Mouse (Mus musculus) adrenal gland, adult 18-20 months (tissue): Measurements from ENCODE around the gene Vmn2r54. TPM values are rescaled to one million over a fixed set of nuclear protein-coding genes. Genes with fewer than 3 reads are reported as not detected.
"Not testable (repeated sequence)": the region's sequence is repeated elsewhere in the genome, so short reads cannot be mapped to it uniquely, and the experiment has no call there.

ENCODE experiments used
- DNase-seq, 2 experiments: peaks; one replicate each; pipeline ENCODE4 v3.0.0; 2021 to 2022; ENCODE audit warnings: low spot score in 2 of 2
- long read RNA-seq, 2 experiments: library from polyadenylated mRNA; stranded (forward); transcript quantifications; one replicate each; pipeline ENCODE4 v2.0.0; 2021
- total RNA-seq, 2 experiments: library from RNA; stranded (reverse); gene quantifications; 1 replicate in 1 of 2; 2 replicates in 1 of 2; pipeline ENCODE4 v1.2.3; 2021

The Vmn2r54 gene
- total RNA-seq, result not detected
- long read RNA-seq, experiment 1, result 0 reads
- long read RNA-seq, experiment 2, result 0 reads

DNA sequence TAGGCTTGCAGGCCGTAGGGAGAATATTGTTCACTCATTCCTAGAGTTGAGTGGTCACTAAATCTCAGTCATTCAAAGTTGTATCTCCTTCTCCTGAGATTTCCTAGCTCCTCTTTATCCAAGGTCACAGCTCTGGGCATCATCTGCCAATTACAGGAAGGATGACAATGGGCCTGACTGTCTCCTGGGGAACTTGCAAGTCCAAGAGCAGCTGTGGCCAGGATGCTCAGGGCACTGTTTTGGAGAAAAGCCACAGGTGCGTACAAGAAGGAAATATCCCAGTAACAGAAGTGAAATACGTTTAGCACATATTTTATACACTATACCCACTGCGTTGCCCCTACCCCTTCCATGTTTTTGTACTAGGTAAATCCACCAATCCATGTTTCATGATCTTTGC is at the start of gene Vmn2r54:
Vmn2r54 (minus strand) TSS at position 101 of the 400 bp plus-strand sequence.
- DNase-seq, result not testable (repeated sequence)

GRCm38 (mm10) chr7:12684903-12685302 is 44.8 kb upstream of the Vmn2r54 start, which contains the start of gene Vmn2r55:
TSS of gene Vmn2r55 (minus strand) at chr7:12685003.
- DNase-seq, result not testable (repeated sequence)

GRCm38 (mm10) chr7:12608688-12609087 is 31.4 kb downstream of the Vmn2r54 start, which contains the start of gene Vmn2r53:
TSS of gene Vmn2r53 (minus strand) at chr7:12608788.
- DNase-seq, result no peak

Other genes with a start within 250 kb of the Vmn2r54 start
- gene Zfp551, start 217.6 kb downstream of the Vmn2r54 start, total RNA-seq, result 1 to 10 TPM; 3.7 to 5.3 TPM
- gene Zfp606, start 162.0 kb downstream of the Vmn2r54 start, total RNA-seq, result 1 to 10 TPM; 7.4 to 9.2 TPM
- gene 2900092C05Rik, start 127.8 kb downstream of the Vmn2r54 start, total RNA-seq, result not detected
- gene Vmn2r53, start 31.5 kb downstream of the Vmn2r54 start, total RNA-seq, result under 1 TPM; 0.03 TPM
- gene Vmn2r55, start 44.7 kb upstream of the Vmn2r54 start, total RNA-seq, result not detected
- gene Vmn2r56, start 94.7 kb upstream of the Vmn2r54 start, total RNA-seq, result not detected
- gene Zscan18, start 163.3 kb upstream of the Vmn2r54 start, total RNA-seq, result 1 to 10 TPM; 2.4 to 3.1 TPM
- gene Zfp329, start 178.5 kb upstream of the Vmn2r54 start, total RNA-seq, result 10 to 100 TPM in 1 of 2 experiments, 1 to 10 TPM in 1; 9.2 to 10.1 TPM
- 10 to 100 TPM; 20.0 to 27.6 TPM for gene Zfp110, start 194.4 kb upstream of the Vmn2r54 start, total RNA-seq
- 1 to 10 TPM; 3.0 to 4.0 TPM for gene Zfp128, start 240.9 kb upstream of the Vmn2r54 start, total RNA-seq